Mouse (Mus musculus): ENCODE measurements around the gene Itk.

- no peak for TF ChIP-seq POLR2A (IDR thresholded peaks at IDR 0.05; ENCODE audit: control insufficient read depth, low read depth, low read length)
- no peak for TF ChIP-seq CTCF (IDR thresholded peaks at IDR 0.05; ENCODE audit: control insufficient read depth, insufficient read depth, insufficient replicate concordance, low read depth, low read length)
Observed at GRCm38 (mm10) chr11:46410018-46410563, 20.8 kb upstream of the Itk start.

All from testis, adult 2 months (tissue).